Mouse (Mus musculus) central nervous system, embryonic 14 days (tissue): Measurements from ENCODE around the gene Arvcf. TPM values are rescaled to one million over a fixed set of nuclear protein-coding genes. Genes with fewer than 3 reads are reported as not detected.

Source experiments
- polyA plus RNA-seq: library from polyadenylated mRNA; depleted of rRNA; stranded (reverse); fragments of >200 nt; gene quantifications from 2 replicates; pipeline ENCODE4 v1.2.3, GENCODE M21; 2012; rRNA removed

The Arvcf gene
- 137 and 154 TPM in 2 replicates for polyA plus RNA-seq

DNA sequence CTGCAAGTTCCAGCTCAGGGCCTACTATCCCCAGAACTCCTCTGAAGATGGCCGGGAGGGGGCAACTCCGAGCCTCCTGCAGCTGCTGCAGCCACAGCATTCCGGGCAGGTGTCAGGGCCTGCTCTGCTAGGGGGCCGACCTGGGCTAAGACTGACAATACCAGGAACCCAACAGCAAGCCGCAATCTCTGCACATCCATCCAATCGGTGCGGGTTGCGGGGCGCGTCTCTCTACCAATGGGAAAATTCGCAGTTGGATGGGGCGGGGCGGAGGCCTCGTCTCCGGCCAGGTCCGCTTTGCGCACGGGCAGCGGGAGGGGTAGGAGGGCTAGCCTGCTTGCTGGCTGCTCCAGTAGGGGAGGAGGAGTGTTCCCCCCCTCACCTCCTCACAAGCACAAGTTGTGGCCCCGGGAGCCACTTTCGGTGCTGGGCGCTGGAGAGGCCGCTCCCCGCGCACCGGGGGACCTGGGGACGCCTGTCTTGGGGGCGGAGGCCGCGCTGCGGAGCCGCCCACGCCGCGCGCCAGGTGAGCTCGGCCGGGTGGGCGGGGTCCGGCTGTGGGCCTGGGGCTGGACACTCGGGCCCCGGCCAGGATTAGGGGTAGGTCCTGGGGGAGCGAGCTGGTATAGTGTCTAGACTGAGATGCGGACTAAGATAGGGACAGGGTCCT lies at the start of gene Arvcf, which contains the start of gene Tango2:
Gene Arvcf (plus strand): TSS at position 252 of the 670 bp plus-strand sequence.
Gene Tango2 (minus strand): TSS at position 173 of the 670 bp plus-strand sequence.

GRCm38 (mm10) chr16:18426215-18426791 lies 78.3 kb downstream of the Arvcf start, which contains the start of gene Txnrd2:
TSS of gene Txnrd2 (plus strand) at chr16:18426384.

GRCm38 (mm10) chr16:18426802-18427280 lies 78.9 kb downstream of the Arvcf start, which contains the start of gene Comt:
TSS of gene Comt (minus strand) at chr16:18426852.

Other genes with a start within 250 kb of the Arvcf start
- 31.5 and 34.6 TPM in 2 replicates for gene Rtn4r, start 220.5 kb upstream of the Arvcf start, polyA plus RNA-seq
- gene Ccdc188, start 130.3 kb upstream of the Arvcf start, polyA plus RNA-seq: 0.09 TPM in 1 of 2 replicates, not detected in the other
- gene Zdhhc8, start 113.0 kb upstream of the Arvcf start, polyA plus RNA-seq: 51.3 and 56.7 TPM in 2 replicates
- 122 and 124 TPM in 2 replicates for gene Trmt2a, start 99.5 kb upstream of the Arvcf start, polyA plus RNA-seq
- 244 and 269 TPM in 2 replicates for gene Ranbp1, start 99.5 kb upstream of the Arvcf start, polyA plus RNA-seq
- 0.32 and 0.84 TPM in 2 replicates for gene Gm49776, start 89.9 kb upstream of the Arvcf start, polyA plus RNA-seq
- gene Dgcr8, start 58.9 kb upstream of the Arvcf start, polyA plus RNA-seq: 81.7 and 91.3 TPM in 2 replicates
- 57.0 and 57.6 TPM in 2 replicates for gene Tango2, start 79 bp upstream of the Arvcf start, polyA plus RNA-seq
- gene Txnrd2, start 78.2 kb downstream of the Arvcf start, polyA plus RNA-seq: 19.2 and 20.1 TPM in 2 replicates
- gene Comt, start 78.7 kb downstream of the Arvcf start, polyA plus RNA-seq: 57.9 and 65.8 TPM in 2 replicates
- gene Gnb1l, start 150.5 kb downstream of the Arvcf start, polyA plus RNA-seq: 12.7 and 15.1 TPM in 2 replicates
- gene Rtl10, start 150.7 kb downstream of the Arvcf start, polyA plus RNA-seq: 7.7 and 10.5 TPM in 2 replicates
- gene Tbx1, start 242.5 kb downstream of the Arvcf start, polyA plus RNA-seq: 1.3 and 6.8 TPM in 2 replicates